Mouse (Mus musculus): ENCODE results near the gene Cd81. TPM values are rescaled to one million over a fixed set of nuclear protein-coding genes. Genes with fewer than 3 reads are reported as not detected.

The Cd81 gene
- polyA plus RNA-seq, 1 experiment: 78.4 TPM

DNA sequence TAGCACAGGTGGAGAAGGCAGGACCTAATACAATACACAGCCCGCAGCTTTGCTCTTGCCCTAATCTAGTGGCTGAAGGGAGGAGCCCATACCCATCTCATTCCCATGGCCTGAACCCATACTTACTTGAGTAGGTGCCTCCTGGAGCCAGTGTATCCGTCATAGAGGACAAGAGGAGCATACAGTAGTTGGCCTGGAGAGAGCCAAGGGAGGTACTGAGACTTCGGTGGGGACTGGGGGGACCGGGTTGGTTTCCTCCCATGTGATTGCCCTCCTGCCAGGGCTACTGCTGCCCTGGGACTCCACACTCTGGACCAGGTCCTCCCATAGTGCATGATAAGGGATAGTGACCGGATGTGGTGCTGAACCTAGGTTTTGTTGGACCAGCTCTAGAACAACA is 20.1 kb downstream of the Cd81 start:
- Histone ChIP-seq H3K4me1 (ENCODE audit: control insufficient read depth, insufficient read depth, low read length) (peaks cover 15% of the 10 kb centered on the region), H3K27me3 (ENCODE audit: control insufficient read depth, insufficient read depth, low read length) (no peaks in the 10 kb centered on the region), H3K4me3 (ENCODE audit: control insufficient read depth, low read depth, low read length) (no peak overlapping the region), H3K27ac (ENCODE audit: control insufficient read depth, insufficient read depth, low read depth, low read length) (no peak overlapping the region), H3K36me3 (ENCODE audit: control insufficient read depth, insufficient read depth, low read length) (no peaks in the 10 kb centered on the region)
- no peak for TF ChIP-seq CTCF (IDR thresholded peaks at IDR 0.05; ENCODE audit: control insufficient read depth, insufficient read depth, insufficient replicate concordance, low read depth, low read length)

DNA sequence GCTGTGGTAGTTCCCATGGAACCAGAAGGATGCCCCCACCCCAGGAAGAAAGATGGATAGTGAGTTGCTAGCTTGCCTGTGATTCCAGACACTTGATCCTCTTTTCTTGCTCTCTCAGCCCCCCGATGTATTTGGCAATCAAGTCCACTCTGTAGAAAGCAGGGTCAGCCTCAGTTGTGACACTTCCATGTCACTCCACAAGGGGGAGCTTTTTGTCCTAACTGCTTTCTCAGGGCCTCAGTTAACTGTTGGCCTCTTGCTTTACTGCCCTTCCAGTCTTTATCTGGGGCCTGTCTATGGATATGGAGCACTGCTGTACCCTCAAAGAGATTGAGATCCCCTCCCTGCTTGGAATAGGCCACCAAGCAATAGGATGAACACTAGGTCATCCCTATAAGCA is 20.5 kb downstream of the Cd81 start:
- Histone ChIP-seq H3K4me1 (ENCODE audit: control insufficient read depth, insufficient read depth, low read length) (peaks cover 14% of the 10 kb centered on the region), H3K36me3 (ENCODE audit: control insufficient read depth, insufficient read depth, low read length) (no peaks in the 10 kb centered on the region), H3K27me3 (ENCODE audit: control insufficient read depth, insufficient read depth, low read length) (no peaks in the 10 kb centered on the region), H3K27ac (ENCODE audit: control insufficient read depth, insufficient read depth, low read depth, low read length) (no peak overlapping the region), H3K4me3 (ENCODE audit: control insufficient read depth, low read depth, low read length) (no peak overlapping the region)
- TF ChIP-seq CTCF (IDR thresholded peaks at IDR 0.05; ENCODE audit: control insufficient read depth, insufficient read depth, insufficient replicate concordance, low read depth, low read length) (0 out of 2 replicates have a peak, but pooled peaks have one; percentile 10), POLR2A (IDR thresholded peaks at IDR 0.05; ENCODE audit: control insufficient read depth, low read depth, low read length) (no peak)

DNA sequence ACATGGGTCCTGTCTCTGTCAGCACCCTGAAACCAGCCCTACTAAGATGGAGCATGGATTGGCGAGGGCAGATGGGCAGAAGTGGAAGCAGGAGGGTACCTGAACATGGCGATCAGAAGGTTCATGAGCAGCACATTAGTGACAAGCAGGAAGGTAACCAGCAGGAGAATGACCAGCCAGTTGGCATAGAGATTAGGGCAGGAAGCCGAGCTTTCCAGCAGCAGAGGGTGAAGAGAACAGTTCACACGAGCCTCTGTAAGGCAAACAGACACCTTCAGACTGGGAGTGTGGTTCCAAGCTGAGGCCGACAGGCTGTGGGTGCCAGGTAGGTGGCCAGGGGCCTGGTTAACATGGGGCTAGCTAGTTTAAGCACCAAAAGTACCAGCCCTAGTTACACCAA is 22.9 kb downstream of the Cd81 start:
- no peak overlapping the region for H3K4me3 ChIP-seq (ENCODE audit: control insufficient read depth, low read depth, low read length)
- no peak overlapping the region for H3K27ac ChIP-seq (ENCODE audit: control insufficient read depth, insufficient read depth, low read depth, low read length)
- H3K4me1 ChIP-seq (ENCODE audit: control insufficient read depth, insufficient read depth, low read length): peaks cover 3% of the 10 kb centered on the region
- H3K36me3 ChIP-seq (ENCODE audit: control insufficient read depth, insufficient read depth, low read length): no peaks in the 10 kb centered on the region
- no peaks in the 10 kb centered on the region for H3K27me3 ChIP-seq (ENCODE audit: control insufficient read depth, insufficient read depth, low read length)
- TF ChIP-seq CTCF (IDR thresholded peaks at IDR 0.05; ENCODE audit: control insufficient read depth, insufficient read depth, insufficient replicate concordance, low read depth, low read length) (no peak), POLR2A (IDR thresholded peaks at IDR 0.05; ENCODE audit: control insufficient read depth, low read depth, low read length) (no peak)

DNA sequence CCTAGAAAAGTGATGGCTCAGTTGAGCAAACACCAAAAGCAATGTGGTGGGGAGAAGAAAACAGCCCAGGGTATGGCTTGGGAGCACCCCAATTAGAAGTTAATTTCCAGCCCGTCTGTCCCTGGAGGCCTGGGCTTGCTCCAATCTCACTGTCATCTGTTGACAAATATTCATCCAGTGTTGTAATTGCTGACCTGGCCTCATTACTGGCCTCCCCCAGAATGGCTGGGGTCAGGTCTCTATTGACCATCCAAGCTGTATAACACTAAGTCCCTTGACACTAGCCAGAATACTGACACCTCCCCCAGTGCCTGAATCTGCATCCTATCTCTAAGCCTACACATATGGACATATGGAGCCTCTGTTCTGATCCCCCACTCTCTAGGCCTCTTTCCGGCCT is 24.8 kb downstream of the Cd81 start:
- Histone ChIP-seq H3K36me3 (ENCODE audit: control insufficient read depth, insufficient read depth, low read length) (no peaks in the 10 kb centered on the region), H3K27me3 (ENCODE audit: control insufficient read depth, insufficient read depth, low read length) (no peaks in the 10 kb centered on the region), H3K4me1 (ENCODE audit: control insufficient read depth, insufficient read depth, low read length) (no peaks in the 10 kb centered on the region), H3K27ac (ENCODE audit: control insufficient read depth, insufficient read depth, low read depth, low read length) (no peak overlapping the region), H3K4me3 (ENCODE audit: control insufficient read depth, low read depth, low read length) (no peak overlapping the region)
- TF ChIP-seq CTCF (IDR thresholded peaks at IDR 0.05; ENCODE audit: control insufficient read depth, insufficient read depth, insufficient replicate concordance, low read depth, low read length) (no peak), POLR2A (IDR thresholded peaks at IDR 0.05; ENCODE audit: control insufficient read depth, low read depth, low read length) (no peak)

DNA sequence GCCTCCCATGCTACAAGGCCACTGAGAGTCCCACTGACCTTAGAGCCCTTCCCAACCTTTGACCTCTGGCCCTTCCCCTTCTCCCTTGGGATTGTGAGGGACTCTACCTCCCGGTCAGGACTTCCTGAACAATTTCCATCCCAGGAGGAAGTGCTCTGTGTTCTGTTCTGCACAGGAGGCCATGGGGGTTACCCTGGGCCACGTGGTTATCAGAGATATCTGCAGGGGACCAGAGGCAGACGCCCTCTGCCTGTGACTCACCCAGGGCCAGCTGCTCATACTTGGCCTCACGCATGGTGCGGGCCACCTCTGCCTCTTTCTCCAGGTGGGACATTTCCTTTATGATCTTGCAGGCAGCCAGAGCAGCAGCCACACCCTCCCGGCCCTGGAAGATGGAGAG is 29.5 kb downstream of the Cd81 start:
- Histone ChIP-seq H3K36me3 (ENCODE audit: control insufficient read depth, insufficient read depth, low read length) (no peaks in the 10 kb centered on the region), H3K27me3 (ENCODE audit: control insufficient read depth, insufficient read depth, low read length) (no peaks in the 10 kb centered on the region), H3K4me1 (ENCODE audit: control insufficient read depth, insufficient read depth, low read length) (no peaks in the 10 kb centered on the region), H3K27ac (ENCODE audit: control insufficient read depth, insufficient read depth, low read depth, low read length) (no peak overlapping the region), H3K4me3 (ENCODE audit: control insufficient read depth, low read depth, low read length) (no peak overlapping the region)
- TF ChIP-seq POLR2A (IDR thresholded peaks at IDR 0.05; ENCODE audit: control insufficient read depth, low read depth, low read length) (no peak), CTCF (IDR thresholded peaks at IDR 0.05; ENCODE audit: control insufficient read depth, insufficient read depth, insufficient replicate concordance, low read depth, low read length) (no peak)

DNA sequence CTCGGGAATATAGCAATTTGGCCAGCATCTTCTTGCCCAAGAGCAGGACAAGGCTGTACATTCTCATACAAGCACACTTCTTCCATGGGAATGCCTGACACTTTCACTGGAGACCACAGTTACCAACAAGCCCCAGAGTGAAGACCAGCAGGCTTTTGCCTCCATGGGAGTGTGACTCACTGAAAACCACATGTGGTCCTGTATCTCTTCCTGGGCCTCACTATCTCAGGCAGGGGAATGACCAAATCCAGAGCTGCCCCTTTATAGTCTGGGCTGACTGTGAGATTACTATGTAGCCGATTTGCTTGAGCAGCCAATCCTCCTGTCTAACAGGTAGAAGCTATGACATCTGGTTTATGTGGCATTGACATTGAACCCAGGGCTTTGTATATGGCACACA is 31.2 kb downstream of the Cd81 start:
- Histone ChIP-seq H3K4me3 (ENCODE audit: control insufficient read depth, low read depth, low read length) (no peak overlapping the region), H3K27me3 (ENCODE audit: control insufficient read depth, insufficient read depth, low read length) (no peaks in the 10 kb centered on the region), H3K27ac (ENCODE audit: control insufficient read depth, insufficient read depth, low read depth, low read length) (no peak overlapping the region), H3K36me3 (ENCODE audit: control insufficient read depth, insufficient read depth, low read length) (no peaks in the 10 kb centered on the region), H3K4me1 (ENCODE audit: control insufficient read depth, insufficient read depth, low read length) (no peaks in the 10 kb centered on the region)
- TF ChIP-seq CTCF (IDR thresholded peaks at IDR 0.05; ENCODE audit: control insufficient read depth, insufficient read depth, insufficient replicate concordance, low read depth, low read length) (no peak), POLR2A (IDR thresholded peaks at IDR 0.05; ENCODE audit: control insufficient read depth, low read depth, low read length) (no peak)

DNA sequence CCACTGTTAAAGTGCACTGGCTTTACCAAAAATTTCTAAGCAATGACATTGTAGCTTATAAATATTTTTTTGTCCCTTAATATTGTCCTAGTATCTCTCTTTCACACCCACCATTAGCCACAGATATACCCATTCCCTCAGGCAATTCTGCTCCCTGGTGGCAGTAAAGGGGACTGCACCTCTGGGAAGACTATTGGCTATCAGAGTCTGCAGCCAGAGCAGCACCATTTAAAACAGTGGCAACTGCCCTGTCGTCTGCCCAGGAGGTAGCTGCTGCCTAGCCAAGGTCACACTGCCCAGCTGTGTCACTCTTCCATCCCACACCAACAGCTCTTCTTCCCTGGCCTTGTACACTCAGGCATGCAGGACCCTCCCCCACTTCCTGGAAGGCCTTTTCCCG is 33.8 kb downstream of the Cd81 start:
- Histone ChIP-seq H3K4me1 (ENCODE audit: control insufficient read depth, insufficient read depth, low read length) (no peaks in the 10 kb centered on the region), H3K36me3 (ENCODE audit: control insufficient read depth, insufficient read depth, low read length) (no peaks in the 10 kb centered on the region), H3K4me3 (ENCODE audit: control insufficient read depth, low read depth, low read length) (no peak overlapping the region), H3K27ac (ENCODE audit: control insufficient read depth, insufficient read depth, low read depth, low read length) (no peak overlapping the region), H3K27me3 (ENCODE audit: control insufficient read depth, insufficient read depth, low read length) (no peaks in the 10 kb centered on the region)
- TF ChIP-seq POLR2A (IDR thresholded peaks at IDR 0.05; ENCODE audit: control insufficient read depth, low read depth, low read length): no peak
- peak; percentile 52; the same call in 1 of the 2 replicates for TF ChIP-seq CTCF (IDR thresholded peaks at IDR 0.05; ENCODE audit: control insufficient read depth, insufficient read depth, insufficient replicate concordance, low read depth, low read length)

DNA sequence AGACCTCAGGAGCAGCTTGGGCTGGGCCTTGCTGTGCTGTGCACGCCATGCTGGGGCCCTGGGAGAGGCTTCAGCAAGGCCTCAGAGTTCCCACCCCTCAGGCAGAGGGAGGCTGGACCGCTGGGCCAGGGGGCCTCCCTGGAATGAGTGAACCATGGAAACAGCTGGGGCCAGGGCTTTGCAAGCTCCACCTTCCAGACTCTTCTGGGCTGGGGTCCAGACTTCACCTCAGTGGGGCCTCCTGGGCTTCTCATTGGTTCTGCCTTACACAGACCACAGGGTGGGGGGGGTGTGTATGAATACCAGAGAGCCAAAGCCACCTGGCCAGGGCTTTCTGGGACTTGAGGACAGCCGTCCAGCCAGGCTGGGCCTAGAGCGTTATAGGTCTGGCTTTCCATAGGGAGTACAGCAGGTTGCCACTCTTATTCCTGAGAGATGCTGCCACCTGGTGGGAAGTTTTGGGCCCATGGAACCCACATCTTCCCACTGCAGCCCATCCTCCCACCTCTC is 34.6 kb downstream of the Cd81 start:
- Histone ChIP-seq H3K27ac (ENCODE audit: control insufficient read depth, insufficient read depth, low read depth, low read length) (no peak overlapping the region), H3K4me1 (ENCODE audit: control insufficient read depth, insufficient read depth, low read length) (no peaks in the 10 kb centered on the region), H3K27me3 (ENCODE audit: control insufficient read depth, insufficient read depth, low read length) (no peaks in the 10 kb centered on the region), H3K4me3 (ENCODE audit: control insufficient read depth, low read depth, low read length) (no peak overlapping the region), H3K36me3 (ENCODE audit: control insufficient read depth, insufficient read depth, low read length) (no peaks in the 10 kb centered on the region)
- peak; percentile 21; the same call in 1 of the 2 replicates for TF ChIP-seq CTCF (IDR thresholded peaks at IDR 0.05; ENCODE audit: control insufficient read depth, insufficient read depth, insufficient replicate concordance, low read depth, low read length)
- TF ChIP-seq POLR2A (IDR thresholded peaks at IDR 0.05; ENCODE audit: control insufficient read depth, low read depth, low read length): no peak

Data from testis, adult 2 months (tissue).